Mouse (Mus musculus) E14TG2a.4 (cell line): ENCODE results near the gene Immp2l.

Source experiments
- CTCF ChIP-seq: conservative IDR thresholded peaks from 2 replicates; pipeline ENCODE4 v1.5.1; 2014; ENCODE audit warnings: low read length
- POU5F1 ChIP-seq: IDR thresholded peaks from 2 replicates; pipeline ENCODE4 v1.6.1; 2014; ENCODE audit warnings: low read length, borderline replicate concordance

GRCm38 (mm10) chr12:41024512-41024911 is 622 bp downstream of the Immp2l start:
- TF ChIP-seq CTCF (no peak), POU5F1 (no peak)
